Mouse (Mus musculus) hindbrain, postnatal 0 days (tissue): ENCODE measurements around the gene Brinp2. TPM values are rescaled to one million over a fixed set of nuclear protein-coding genes. Genes with fewer than 3 reads are reported as not detected.
A peak's percentile ranks its signal among the peaks of the same experiment; 100 is the strongest.

Experiments used
- ATAC-seq: fragments of 200-750 bp; cut with Nextera tagmentation; 2 replicates; pipeline ENCODE4 v1.8.0; 2017; ENCODE audit warnings: mild to moderate bottlenecking, moderate TSS enrichment, moderate library complexity
- DNase-seq: peaks from one replicate; pipeline ENCODE4 v3.0.0-alpha.2; 2015; ENCODE audit warnings: low spot score
- H3K27ac ChIP-seq: fragments of 300-500 bp; sonication (generic); 2 replicates; pipeline ENCODE4 v1.5.1; 2014; ENCODE audit warnings: mild to moderate bottlenecking
- H3K27me3 ChIP-seq: fragments of 300-500 bp; sonication (generic); 2 replicates; pipeline ENCODE4 v1.6.1; 2014; ENCODE audit warnings: low read length, mixed read lengths; ENCODE audit not compliant: insufficient read depth
- H3K36me3 ChIP-seq: fragments of 300-500 bp; sonication (generic); 2 replicates; pipeline ENCODE4 v1.6.1; 2014; ENCODE audit warnings: low read length, mixed read lengths; ENCODE audit not compliant: insufficient read depth
- H3K4me1 ChIP-seq: fragments of 300-500 bp; sonication (generic); 2 replicates; pipeline ENCODE4 v1.6.1; 2014; ENCODE audit warnings: antibody characterized with exemption, low read length, mixed read lengths; ENCODE audit not compliant: insufficient read depth
- H3K4me2 ChIP-seq: fragments of 300-500 bp; sonication (generic); 2 replicates; pipeline ENCODE4 v1.6.1; 2014; ENCODE audit warnings: low read depth, mild to moderate bottlenecking, low read length, moderate library complexity, mixed read lengths
- H3K4me3 ChIP-seq: fragments of 300-500 bp; sonication (generic); 2 replicates; pipeline ENCODE4 v1.5.1; 2014; ENCODE audit warnings: low read length
- H3K9ac ChIP-seq: fragments of 300-500 bp; sonication (generic); replicated peaks from 2 replicates; pipeline ENCODE4 v1.6.1; 2014; ENCODE audit warnings: mild to moderate bottlenecking, low read length, moderate library complexity, mixed read lengths
- H3K9me3 ChIP-seq: fragments of 300-500 bp; sonication (generic); 2 replicates; pipeline ENCODE4 v1.6.1; 2016; ENCODE audit warnings: low read length, mixed read lengths
- CTCF ChIP-seq: IDR thresholded peaks from 2 replicates; pipeline ENCODE4 v1.5.1; 2016; ENCODE audit warnings: antibody characterized with exemption, control low read depth, low read depth
- WGBS: fragments of 180-500 bp; shearing (Covaris S2); extraction: QIAGEN DNeasy Blood & Tissue Kit; methylation state at CpG from one replicate; pipeline ENCODE4 v1.1.7; 2014; 5-methylcytosine and 5-hydroxymethylcytosine counted together
- polyA plus RNA-seq: library from polyadenylated mRNA; unstranded; fragments of >200 nt; fragmentation: Nextera tagmentation; extraction: Ambion mirVana; gene quantifications from 2 replicates; pipeline ENCODE4 v1.2.1, GENCODE M21; 2015
- total RNA-seq: library from RNA; depleted of rRNA; stranded (reverse); fragments of >200 nt; gene quantifications from 2 replicates; pipeline ENCODE4 v1.2.3, GENCODE M21; 2014

The Brinp2 gene
- total and polyA plus RNA-seq, 2 experiments from 2014 or later = 33.7 to 48.4 TPM

DNA sequence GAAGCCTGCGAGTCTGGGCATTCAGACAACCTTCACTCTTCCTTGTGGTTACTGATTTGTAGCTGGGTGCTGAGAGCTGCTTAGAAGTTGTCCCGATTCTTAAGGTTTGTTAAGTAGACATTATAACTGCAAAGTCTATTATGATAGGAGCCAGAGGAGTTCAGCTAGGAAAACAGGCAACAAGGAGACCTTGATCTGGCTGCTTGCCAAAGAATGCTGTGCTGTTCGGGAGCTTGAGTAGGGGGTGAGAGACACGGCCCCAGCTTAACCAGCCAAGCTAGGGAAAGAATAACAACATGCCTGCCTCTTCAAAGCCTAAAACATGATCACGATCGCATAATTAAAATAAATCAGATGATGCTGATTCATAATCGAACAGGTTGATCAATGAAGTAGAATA lies 59.1 kb downstream of the Brinp2 start:
- Histone ChIP-seq H3K27me3 (no peaks in the 10 kb centered on the region), H3K4me3 (no peak overlapping the region), H3K4me1 (peaks cover 5% of the 10 kb centered on the region; the same call in 1 of the 2 replicates), H3K27ac (no peak overlapping the region), H3K9ac (no peak overlapping the region), H3K4me2 (no peak overlapping the region), H3K9me3 (no peaks in the 10 kb centered on the region), H3K36me3 (no peaks in the 10 kb centered on the region)
- DNase-seq = peak; percentile 37
- no peak for TF ChIP-seq CTCF
- 42% methylated on average over 7 of the region's 7 CpGs for WGBS
- no peak for ATAC-seq

DNA sequence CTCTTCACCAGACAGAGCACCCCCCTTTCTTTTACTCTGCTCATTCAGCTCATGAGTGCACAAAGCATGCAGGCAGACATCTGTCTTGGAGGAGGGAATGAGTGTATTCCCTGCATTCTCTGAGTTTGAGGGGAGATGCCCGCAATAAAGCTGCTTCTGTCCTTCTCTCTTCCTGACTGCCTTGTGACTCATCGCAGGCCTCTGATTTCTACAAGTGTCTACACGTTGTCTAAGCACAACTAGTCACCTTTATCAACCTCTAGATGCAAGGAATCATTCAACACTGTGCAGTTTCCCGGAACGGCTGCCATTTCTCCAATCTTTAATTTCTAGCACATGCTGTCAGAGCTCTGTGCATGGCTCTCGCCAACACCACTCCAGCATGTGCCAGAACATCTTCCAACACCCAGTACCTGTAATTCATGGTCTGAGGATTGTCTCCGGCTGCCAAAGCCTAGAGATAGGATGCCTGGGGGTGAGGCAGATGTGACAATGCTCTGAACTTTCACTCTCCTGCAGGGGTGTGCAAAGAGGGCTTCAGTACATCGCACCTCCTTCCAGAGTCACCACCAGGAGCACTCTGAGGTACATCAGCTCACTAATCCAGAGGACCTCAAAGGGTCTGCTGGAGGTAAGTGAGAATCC lies 59.7 kb downstream of the Brinp2 start:
- no peaks in the 10 kb centered on the region for H3K9me3 ChIP-seq
- peaks cover 5% of the 10 kb centered on the region; the same call in 1 of the 2 replicates for H3K4me1 ChIP-seq
- DNase-seq = peak; percentile 8
- no peaks in the 10 kb centered on the region for H3K36me3 ChIP-seq
- H3K27ac ChIP-seq = no peak overlapping the region
- H3K27me3 ChIP-seq = no peaks in the 10 kb centered on the region
- H3K4me2 ChIP-seq = no peak overlapping the region
- WGBS = 69% methylated on average over 8 of the region's 8 CpGs
- no peak for ATAC-seq
- H3K4me3 ChIP-seq = no peak overlapping the region
- no peak for TF ChIP-seq CTCF
- H3K9ac ChIP-seq = no peak overlapping the region

DNA sequence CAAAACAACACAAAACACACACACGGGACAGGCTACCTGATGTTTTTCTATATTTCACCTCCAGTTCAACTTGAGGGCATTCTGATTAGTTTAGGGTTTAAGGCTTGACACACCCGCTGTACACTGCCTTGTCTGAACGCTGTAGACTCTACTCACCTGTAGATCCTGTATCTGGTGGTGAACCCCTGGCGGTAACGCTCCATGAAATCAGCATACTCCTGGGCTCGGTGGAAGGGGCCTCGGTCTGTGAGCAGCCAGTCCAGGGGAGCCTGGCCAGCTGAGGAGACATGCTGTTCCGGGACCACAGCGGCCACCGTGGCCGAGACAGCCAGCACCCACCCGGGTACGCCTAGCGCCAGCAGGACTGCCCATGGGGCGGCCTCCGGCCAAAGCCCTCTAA lies 60.9 kb downstream of the Brinp2 start:
- H3K9me3 ChIP-seq = no peaks in the 10 kb centered on the region
- no peak overlapping the region for H3K4me2 ChIP-seq
- ATAC-seq = no peak
- WGBS = 31% methylated on average over 16 of the region's 16 CpGs
- H3K4me3 ChIP-seq = no peak overlapping the region
- H3K4me1 ChIP-seq = peaks cover 5% of the 10 kb centered on the region; the same call in 1 of the 2 replicates
- H3K9ac ChIP-seq = no peak overlapping the region
- no peak for TF ChIP-seq CTCF
- no peaks in the 10 kb centered on the region for H3K36me3 ChIP-seq
- no peak for DNase-seq
- no peak overlapping the region for H3K27ac ChIP-seq
- no peaks in the 10 kb centered on the region for H3K27me3 ChIP-seq

DNA sequence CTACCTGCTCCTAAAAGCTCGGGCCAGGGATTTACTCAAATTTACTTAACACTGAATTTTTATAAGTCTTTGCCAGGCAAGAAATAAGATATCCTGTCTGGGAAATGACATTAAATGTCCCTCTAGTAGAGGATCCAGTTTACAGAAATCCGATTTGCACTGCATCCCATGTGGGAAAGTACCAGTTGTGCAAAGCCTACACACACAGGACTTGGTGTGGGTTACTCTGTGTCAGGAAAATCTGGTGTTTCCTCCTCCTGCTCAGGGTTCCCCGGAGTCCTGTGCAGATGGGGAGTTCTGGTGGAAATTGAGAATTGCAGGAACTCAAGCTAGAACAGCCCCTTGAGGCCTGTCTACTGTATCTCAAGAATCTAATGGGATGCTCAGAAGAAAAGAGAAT lies 70.9 kb downstream of the Brinp2 start:
- H3K4me1 ChIP-seq = no peaks in the 10 kb centered on the region
- DNase-seq (no peak), ATAC-seq (no peak)
- no peaks in the 10 kb centered on the region for H3K9me3 ChIP-seq
- no peak overlapping the region for H3K27ac ChIP-seq
- H3K27me3 ChIP-seq = no peaks in the 10 kb centered on the region
- no peak for TF ChIP-seq CTCF
- H3K36me3 ChIP-seq = no peaks in the 10 kb centered on the region
- WGBS = 83% methylated on average over 3 of the region's 3 CpGs
- H3K9ac ChIP-seq = no peak overlapping the region
- H3K4me2 ChIP-seq = no peak overlapping the region
- H3K4me3 ChIP-seq = no peak overlapping the region

DNA sequence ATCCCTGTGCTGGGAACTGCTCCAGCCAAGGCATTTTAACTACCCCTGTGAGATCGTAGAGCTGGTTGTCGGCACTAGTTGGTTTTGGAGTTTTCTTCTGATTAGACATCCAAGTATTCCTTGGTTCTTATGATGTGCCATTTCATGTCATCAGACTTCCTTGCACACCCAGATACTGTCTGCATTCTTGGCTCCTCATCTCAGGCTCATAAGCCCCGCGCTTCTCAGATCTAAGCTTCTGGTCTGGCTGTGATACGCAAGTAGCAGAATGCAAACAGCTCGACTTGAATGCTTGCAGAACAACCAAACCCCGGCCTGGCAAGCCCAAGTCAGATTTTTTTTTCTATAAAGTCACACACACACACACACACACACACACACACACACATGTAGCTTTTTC lies 72.3 kb downstream of the Brinp2 start:
- WGBS = 74% methylated on average over 7 of the region's 7 CpGs

DNA sequence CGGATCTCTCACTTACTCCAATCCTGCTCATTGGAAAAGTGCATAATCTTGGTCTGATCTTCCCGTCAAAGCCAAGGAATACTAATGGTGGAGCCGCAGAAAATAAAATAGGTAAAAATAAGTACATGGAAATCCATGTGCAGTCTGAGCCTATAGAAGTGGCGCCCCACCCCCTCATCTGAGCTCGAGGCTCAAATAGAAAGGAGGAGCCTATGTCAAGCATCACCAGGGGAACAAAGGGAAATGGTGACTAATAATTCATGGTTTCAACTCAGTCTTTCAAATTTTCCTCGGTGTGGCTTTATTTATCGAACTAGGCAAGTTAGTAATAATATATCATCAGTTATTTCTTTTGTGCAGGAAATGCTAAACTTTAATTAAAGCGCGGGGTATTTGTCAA lies 84.1 kb downstream of the Brinp2 start:
- Histone ChIP-seq H3K4me1 (no peaks in the 10 kb centered on the region), H3K36me3 (no peaks in the 10 kb centered on the region), H3K4me3 (no peak overlapping the region), H3K4me2 (no peak overlapping the region), H3K9me3 (no peaks in the 10 kb centered on the region), H3K27ac (no peak overlapping the region), H3K27me3 (no peaks in the 10 kb centered on the region), H3K9ac (no peak overlapping the region)
- 78% methylated on average over 9 of the region's 9 CpGs for WGBS
- ATAC-seq (no peak), DNase-seq (no peak)
- TF ChIP-seq CTCF = no peak

More for the DNA sequence above, 72.3 kb downstream of the Brinp2 start:
- Histone ChIP-seq H3K4me3 (no peak overlapping the region), H3K27me3 (no peaks in the 10 kb centered on the region), H3K27ac (no peak overlapping the region), H3K9me3 (no peaks in the 10 kb centered on the region), H3K9ac (no peak overlapping the region), H3K36me3 (no peaks in the 10 kb centered on the region), H3K4me1 (no peaks in the 10 kb centered on the region), H3K4me2 (no peak overlapping the region)
- no peak for DNase-seq
- TF ChIP-seq CTCF = no peak
- no peak for ATAC-seq

DNA sequence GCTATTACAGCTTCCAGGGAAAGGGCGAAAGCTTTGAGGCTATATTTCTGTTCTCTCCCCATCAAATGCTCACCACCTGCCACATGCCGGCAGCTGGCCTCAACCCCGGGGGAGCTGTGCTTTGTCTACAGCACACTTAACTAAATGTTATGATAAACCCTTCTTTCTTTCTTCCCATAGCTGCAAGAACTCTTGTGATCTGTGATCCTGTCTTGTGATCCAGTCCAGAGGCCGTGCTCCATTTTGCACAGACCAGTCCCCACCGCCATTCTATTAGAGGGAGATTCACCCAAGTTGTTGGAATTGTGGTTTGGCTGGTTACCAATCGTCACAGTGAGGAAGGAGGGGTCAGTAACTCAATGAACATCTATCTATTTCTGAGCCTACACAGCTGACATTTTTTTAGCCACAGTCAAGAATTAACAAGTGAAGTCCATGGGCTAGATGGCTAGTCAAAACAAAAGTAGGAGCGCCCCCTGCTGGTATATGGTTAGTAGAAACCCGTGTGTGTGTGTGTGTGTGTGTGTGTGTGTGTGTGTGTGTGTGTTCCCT lies 89.0 kb downstream of the Brinp2 start:
- Histone ChIP-seq H3K4me2 (no peak overlapping the region), H3K27ac (peak overlapping the region; percentile 52; the same call in 1 of the 2 replicates), H3K4me3 (no peak overlapping the region), H3K4me1 (no peaks in the 10 kb centered on the region), H3K9me3 (no peaks in the 10 kb centered on the region), H3K9ac (no peak overlapping the region), H3K27me3 (no peaks in the 10 kb centered on the region), H3K36me3 (no peaks in the 10 kb centered on the region)
- ATAC-seq = peak; percentile 75
- peak; percentile 73 for TF ChIP-seq CTCF
- WGBS = 18% methylated on average over 8 of the region's 8 CpGs
- peak; percentile 88 for DNase-seq
